Mouse (Mus musculus): ENCODE data around the gene Tbc1d32. TPM values are rescaled to one million over a fixed set of nuclear protein-coding genes. Genes with fewer than 3 reads are reported as not detected.

Gene Tbc1d32
- total and polyA plus RNA-seq, 3 experiments: not detected

DNA sequence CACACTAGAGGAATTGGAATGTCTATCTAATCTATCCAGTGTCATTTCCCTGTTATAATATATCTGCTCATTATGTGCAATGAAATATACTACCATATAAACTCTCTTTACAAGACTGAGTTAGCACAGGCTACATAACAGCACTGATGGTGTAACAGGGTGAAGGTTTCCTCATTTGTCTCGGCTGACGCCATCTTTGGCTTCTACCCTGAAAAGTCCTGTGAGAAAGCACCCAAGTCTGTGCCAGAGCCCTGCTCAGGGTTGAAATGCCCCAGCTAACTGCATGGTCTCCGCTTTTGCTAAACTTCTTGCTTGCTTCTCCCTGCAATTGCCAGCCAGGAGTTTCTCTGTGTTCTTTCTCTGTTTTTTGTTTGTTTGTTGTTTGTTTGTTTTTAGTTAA lies 129.4 kb downstream of the Tbc1d32 start:
- Histone ChIP-seq H3K79me2 (ENCODE audit: control insufficient read depth, insufficient read depth, low read length, poor library complexity) (no peaks in the 10 kb centered on the region), H3K9me3 (replicated peaks; ENCODE audit: insufficient read depth, low read length) (no peaks in the 10 kb centered on the region), H3K4me3 (ENCODE audit: control insufficient read depth in 1 of 2, insufficient read depth in 1 of 2, low read depth in 2 of 2, low read length in 2 of 2) (no peak overlapping the region), H3K9ac (ENCODE audit: control insufficient read depth, low read depth, low read length, poor library complexity, severe bottlenecking) (no peak overlapping the region), H3K27me3 (ENCODE audit: control insufficient read depth in 1 of 2, insufficient read depth in 2 of 2, low read length in 2 of 2) (no peaks in the 10 kb centered on the region), H3K4me1 (ENCODE audit: control insufficient read depth in 1 of 2, insufficient read depth in 2 of 2, low read length in 2 of 2) (no peaks in the 10 kb centered on the region), H3K36me3 (ENCODE audit: control insufficient read depth in 1 of 2, insufficient read depth in 2 of 2, low read length in 2 of 2) (no peaks in the 10 kb centered on the region), H3K27ac (ENCODE audit: control insufficient read depth, low read depth, low read length) (no peak overlapping the region)
- TF ChIP-seq NELFE (IDR thresholded peaks at IDR 0.05; ENCODE audit: low read depth, low read length) (no peak), ZMIZ1 (IDR thresholded peaks at IDR 0.05; ENCODE audit: low read depth, low read length) (no peak), GATA1 (IDR thresholded peaks at IDR 0.05; ENCODE audit: low read depth, low read length) (no peak), RAD21 (IDR thresholded peaks at IDR 0.05; ENCODE audit: low read depth, low read length) (no peak), ZNF384 (IDR thresholded peaks at IDR 0.05; ENCODE audit: low read depth, low read length) (no peak), MYC (IDR thresholded peaks at IDR 0.05; ENCODE audit: low read depth, low read length) (no peak), EP300 (IDR thresholded peaks at IDR 0.05; ENCODE audit: low read depth in 1 of 2, low read length in 2 of 2) (no peak), MAZ (IDR thresholded peaks at IDR 0.05; ENCODE audit: low read depth, low read length) (no peak), HCFC1 (IDR thresholded peaks at IDR 0.05; ENCODE audit: low read depth, low read length) (no peak), TCF12 (IDR thresholded peaks at IDR 0.05; ENCODE audit: low read depth, low read length) (no peak), MAX (IDR thresholded peaks at IDR 0.05; ENCODE audit: low read length) (no peak), POLR2A (IDR thresholded peaks at IDR 0.05; ENCODE audit: control insufficient read depth in 1 of 2, insufficient read depth in 1 of 2, low read depth in 1 of 2, low read length in 2 of 2, poor library complexity in 1 of 2) (no peak), USF2 (IDR thresholded peaks at IDR 0.05; ENCODE audit: borderline replicate concordance in 1 of 2, insufficient read depth in 1 of 2, low read depth in 1 of 2, low read length in 2 of 2) (no peak), GABPA (IDR thresholded peaks at IDR 0.05; ENCODE audit: low read depth, low read length) (no peak), BHLHE40 (IDR thresholded peaks at IDR 0.05; ENCODE audit: borderline replicate concordance, low read depth, low read length) (no peak), MEF2A (IDR thresholded peaks at IDR 0.05; ENCODE audit: extremely low read depth, insufficient replicate concordance, low read depth, low read length, poor library complexity, severe bottlenecking) (no peak), KAT2A (conservative IDR thresholded peaks at IDR 0.05; ENCODE audit: low read depth, low read length) (no peak), MAFK (IDR thresholded peaks at IDR 0.05; ENCODE audit: borderline replicate concordance, low read depth, low read length) (no peak), SMC3 (IDR thresholded peaks at IDR 0.05; ENCODE audit: low read depth, low read length) (no peak), ZKSCAN1 (IDR thresholded peaks at IDR 0.05; ENCODE audit: low read depth, low read length) (no peak)
- DNase-seq (ENCODE audit: low read depth, low spot score): no peak

DNA sequence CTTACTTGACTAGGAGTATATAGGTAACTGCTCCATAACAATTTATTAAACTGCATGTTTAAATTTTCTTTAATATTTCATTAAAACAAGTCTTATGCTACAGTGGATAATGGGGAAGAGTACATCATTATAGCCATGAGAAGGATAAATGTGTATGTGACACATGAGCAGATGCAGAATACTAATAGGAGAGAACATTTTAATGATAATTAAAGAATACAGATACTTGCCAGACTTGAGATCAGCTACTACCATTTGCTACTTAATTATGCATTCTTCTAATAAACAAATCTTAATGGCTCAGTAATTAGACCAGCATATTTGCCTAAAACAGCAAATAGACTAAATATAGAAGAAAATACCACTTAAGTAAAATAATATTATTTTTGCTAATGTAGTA lies 131.7 kb downstream of the Tbc1d32 start:
- TF ChIP-seq POLR2AphosphoS5 (IDR thresholded peaks at IDR 0.05; ENCODE audit: borderline replicate concordance, low read depth, low read length) (no peak), ELF1 (IDR thresholded peaks at IDR 0.05; ENCODE audit: low read depth, low read length) (no peak), NRF1 (IDR thresholded peaks at IDR 0.05; ENCODE audit: insufficient read depth, low read depth, low read length, poor library complexity, severe bottlenecking) (no peak), CHD1 (IDR thresholded peaks at IDR 0.05; ENCODE audit: low read depth, low read length) (no peak), NELFE (IDR thresholded peaks at IDR 0.05; ENCODE audit: low read depth, low read length) (no peak), GATA1 (IDR thresholded peaks at IDR 0.05; ENCODE audit: low read depth, low read length) (no peak), JUND (IDR thresholded peaks at IDR 0.05; ENCODE audit: low read depth, low read length) (no peak), POLR2AphosphoS2 (IDR thresholded peaks at IDR 0.05; ENCODE audit: low read length) (no peak), TCF12 (IDR thresholded peaks at IDR 0.05; ENCODE audit: low read depth, low read length) (no peak), GABPA (IDR thresholded peaks at IDR 0.05; ENCODE audit: low read depth, low read length) (no peak), TBP (IDR thresholded peaks at IDR 0.05; ENCODE audit: low read depth, low read length) (no peak)
- H3K27me3 ChIP-seq (ENCODE audit: control insufficient read depth in 1 of 2, insufficient read depth in 2 of 2, low read length in 2 of 2): no peaks in the 10 kb centered on the region
- H3K79me2 ChIP-seq (ENCODE audit: control insufficient read depth, insufficient read depth, low read length, poor library complexity): no peaks in the 10 kb centered on the region
- no peak for DNase-seq (ENCODE audit: low read depth, low spot score)
- no peaks in the 10 kb centered on the region for H3K36me3 ChIP-seq (ENCODE audit: control insufficient read depth in 1 of 2, insufficient read depth in 2 of 2, low read length in 2 of 2)
- H3K4me3 ChIP-seq (ENCODE audit: control insufficient read depth in 1 of 2, insufficient read depth in 1 of 2, low read depth in 2 of 2, low read length in 2 of 2): no peak overlapping the region
- no peaks in the 10 kb centered on the region for H3K9me3 ChIP-seq (replicated peaks; ENCODE audit: insufficient read depth, low read length)
- H3K4me1 ChIP-seq (ENCODE audit: control insufficient read depth in 1 of 2, insufficient read depth in 2 of 2, low read length in 2 of 2): no peaks in the 10 kb centered on the region
- H3K27ac ChIP-seq (ENCODE audit: control insufficient read depth, low read depth, low read length): no peak overlapping the region
- no peak overlapping the region for H3K9ac ChIP-seq (ENCODE audit: control insufficient read depth, low read depth, low read length, poor library complexity, severe bottlenecking)

Measured in MEL (cell line).